Comparison of ENCODE assay signal across 11 mouse cellular contexts in genomic region chr19:10013348-10013747, GRCm38 (mm10). TPM values are rescaled to one million over a fixed set of nuclear protein-coding genes. Genes with fewer than 3 reads are reported as not detected.
DNase-seq lines count a peak whose midpoint lies in the region; ATAC-seq lines count a peak whose summit lies in the region.
"Had no signal": no experiment of that assay in that cellular context is flagged by ENCODE, and none has a peak within 500 bp of the region (broad histone marks: within the 10 kb centered on the region; RNA-seq: fewer than 3 reads in every experiment).

No protein-coding gene starts in this region.

- H3K36me3 ChIP-seq in kidney, embryonic 16.5 days (ENCODE audit: insufficient read depth, low read length): no peaks in the 10 kb centered on the region
- no peaks in the 10 kb centered on the region for H3K36me3 ChIP-seq in heart, embryonic 16.5 days (ENCODE audit: control insufficient read depth, insufficient read depth)
- no peaks in the 10 kb centered on the region for H3K36me3 ChIP-seq in neural tube, embryonic 12.5 days

- DNase-seq in kidney, adult 8-10 months: no peak
- DNase-seq in frontal cortex, postnatal 10 days (ENCODE audit: low spot score in 2 of 2): no peak
- DNase-seq in adrenal gland, adult (ENCODE audit: inconsistent age in 2 of 2, low spot score in 1 of 2): no peak
- DNase-seq: right cerebral cortex, postnatal 14 days had no signal

- no peak overlapping the region; the same call in 1 of the 2 replicates for H3K9ac ChIP-seq in kidney, embryonic 16.5 days (replicated peaks; ENCODE audit: low read length)
- peak overlapping the region; percentile 35; the same call in 1 of the 2 replicates for H3K9ac ChIP-seq in heart, embryonic 16.5 days (ENCODE audit: low read length)
- no peak overlapping the region for H3K9ac ChIP-seq in neural tube, embryonic 12.5 days

- H3K4me3 ChIP-seq in kidney, embryonic 16.5 days (ENCODE audit: low read length): no peak overlapping the region
- H3K4me3 ChIP-seq in brown adipose tissue, adult 24 weeks (ENCODE audit: insufficient read depth, low read depth, low read length): no peak overlapping the region
- H3K4me3 ChIP-seq in heart, embryonic 16.5 days (ENCODE audit: low read length): no peak overlapping the region
- no peak overlapping the region for H3K4me3 ChIP-seq in neural tube, embryonic 12.5 days
- H3K4me3 ChIP-seq: left cerebral cortex, adult 2 months had no signal

- H3K27ac ChIP-seq in kidney, embryonic 16.5 days (ENCODE audit: low read length): peak overlapping the region; percentile 88
- H3K27ac ChIP-seq in brown adipose tissue, adult 24 weeks (replicated peaks; ENCODE audit: low read depth, low read length): peak overlapping the region; percentile 29; the same call in 1 of the 2 replicates
- H3K27ac ChIP-seq in heart, embryonic 16.5 days (ENCODE audit: low read length): peak overlapping the region; percentile 84
- H3K27ac ChIP-seq in neural tube, embryonic 12.5 days: peak overlapping the region; percentile 42; the same call in 1 of the 2 replicates
- H3K27ac ChIP-seq: left cerebral cortex, adult 2 months had no signal

- WGBS in kidney, embryonic 16.5 days: 21% methylated on average over 3 of the region's 3 CpGs
- WGBS in heart, embryonic 16.5 days: 32% methylated on average over 3 of the region's 3 CpGs
- 48% methylated on average over 3 of the region's 3 CpGs for WGBS in neural tube, embryonic 12.5 days

- H3K27me3 ChIP-seq in kidney, embryonic 16.5 days (ENCODE audit: insufficient read depth, low read length): no peaks in the 10 kb centered on the region
- no peaks in the 10 kb centered on the region for H3K27me3 ChIP-seq in heart, embryonic 16.5 days (ENCODE audit: control insufficient read depth, insufficient read depth, low read length)
- H3K27me3 ChIP-seq in neural tube, embryonic 12.5 days (replicated peaks): no peaks in the 10 kb centered on the region
- H3K27me3 ChIP-seq: Patski had no signal

- H3K4me1 ChIP-seq in kidney, embryonic 16.5 days (ENCODE audit: insufficient read depth, low read length): peaks cover 34% of the 10 kb centered on the region
- H3K4me1 ChIP-seq in brown adipose tissue, adult 24 weeks (ENCODE audit: control insufficient read depth, insufficient read depth, insufficient read length, low read length): no peaks in the 10 kb centered on the region
- peaks cover 27% of the 10 kb centered on the region for H3K4me1 ChIP-seq in heart, embryonic 16.5 days (ENCODE audit: control insufficient read depth, insufficient read depth, low read length)
- H3K4me1 ChIP-seq in neural tube, embryonic 12.5 days: peaks cover 9% of the 10 kb centered on the region

- no peak overlapping the region for H3K4me2 ChIP-seq in kidney, embryonic 16.5 days (replicated peaks; ENCODE audit: low read depth, low read length)
- no peak overlapping the region for H3K4me2 ChIP-seq in heart, embryonic 16.5 days (ENCODE audit: low read depth, low read length)
- no peak overlapping the region for H3K4me2 ChIP-seq in neural tube, embryonic 12.5 days (replicated peaks)

- no peaks in the 10 kb centered on the region for H3K9me3 ChIP-seq in kidney, embryonic 16.5 days (ENCODE audit: low read length)
- no peaks in the 10 kb centered on the region for H3K9me3 ChIP-seq in heart, embryonic 16.5 days (replicated peaks; ENCODE audit: control insufficient read depth, low read length)
- no peaks in the 10 kb centered on the region for H3K9me3 ChIP-seq in neural tube, embryonic 12.5 days

- ATAC-seq in kidney, embryonic 16.5 days (ENCODE audit: low FRiP score, low TSS enrichment): no peak
- ATAC-seq in heart, embryonic 16.5 days (replicated peaks; ENCODE audit: extremely low read depth, insufficient read depth, low FRiP score): no peak
- ATAC-seq in neural tube, embryonic 12.5 days (ENCODE audit: low FRiP score, low read depth): no peak
- ATAC-seq in megakaryocyte progenitor cell, adult 5-6 weeks (replicated peaks; ENCODE audit: poor library complexity): no peak

RNA-seq across cellular contexts. Expression of gene Rab3il1, which starts 11.9 kb away (rescaled TPM):
- polyA plus RNA-seq in kidney, embryonic 16.5 days (2015; fragmentation: Nextera tagmentation; extraction: Ambion mirVana): 32.0 and 34.6 TPM in 2 replicates
- 4.8 and 7.5 TPM in 2 replicates for polyA plus RNA-seq in brown adipose tissue, adult 24 weeks (2012; ENCODE audit: insufficient read depth, insufficient read length, missing spikeins)
- 22.1 and 24.0 TPM in 2 replicates for polyA plus RNA-seq in heart, embryonic 16.5 days (2015; fragmentation: Nextera tagmentation; extraction: Ambion mirVana)
- 26.3 and 29.6 TPM in 2 replicates for polyA plus RNA-seq in neural tube, embryonic 12.5 days (2016; fragmentation: Nextera tagmentation; extraction: Ambion mirVana)
- total RNA-seq in megakaryocyte progenitor cell, adult 5-6 weeks (2015): 3.0 and 4.6 TPM in 2 replicates
- 3.4 and 3.9 TPM in 2 replicates for total RNA-seq in megakaryocyte progenitor cell, adult 5-6 weeks (2017)

RNA-seq across cellular contexts. Expression of gene Best1, which starts 11.9 kb away (rescaled TPM):
- 1.4 and 1.9 TPM in 2 replicates for polyA plus RNA-seq in kidney, embryonic 16.5 days (2015; fragmentation: Nextera tagmentation; extraction: Ambion mirVana)
- not detected in 2 replicates for polyA plus RNA-seq in brown adipose tissue, adult 24 weeks (2012; ENCODE audit: insufficient read depth, insufficient read length, missing spikeins)
- polyA plus RNA-seq in heart, embryonic 16.5 days (2015; fragmentation: Nextera tagmentation; extraction: Ambion mirVana): 0.28 and 0.30 TPM in 2 replicates
- polyA plus RNA-seq in neural tube, embryonic 12.5 days (2016; fragmentation: Nextera tagmentation; extraction: Ambion mirVana): 1.0 and 1.9 TPM in 2 replicates
- total RNA-seq in megakaryocyte progenitor cell, adult 5-6 weeks (2015): 0.15 and 1.1 TPM in 2 replicates
- not detected in 2 replicates for total RNA-seq in megakaryocyte progenitor cell, adult 5-6 weeks (2017)
- polyA plus RNA-seq: Patski had no signal

RNA-seq across cellular contexts. Expression of gene Fads3, which starts 28.0 kb away (rescaled TPM):
- polyA plus RNA-seq in kidney, embryonic 16.5 days (2015; fragmentation: Nextera tagmentation; extraction: Ambion mirVana): 30.1 and 36.5 TPM in 2 replicates
- polyA plus RNA-seq in brown adipose tissue, adult 24 weeks (2012; ENCODE audit: insufficient read depth, insufficient read length, missing spikeins): 31.1 and 34.2 TPM in 2 replicates
- 31.5 and 46.1 TPM in 2 replicates for polyA plus RNA-seq in heart, embryonic 16.5 days (2015; fragmentation: Nextera tagmentation; extraction: Ambion mirVana)
- 11.4 and 13.3 TPM in 2 replicates for polyA plus RNA-seq in neural tube, embryonic 12.5 days (2016; fragmentation: Nextera tagmentation; extraction: Ambion mirVana)
- total RNA-seq in megakaryocyte progenitor cell, adult 5-6 weeks (2015): 1.4 and 2.1 TPM in 2 replicates
- 2.1 and 2.8 TPM in 2 replicates for total RNA-seq in megakaryocyte progenitor cell, adult 5-6 weeks (2017)

RNA-seq across cellular contexts. Expression of gene Fth1, which starts 33.0 kb away (rescaled TPM):
- 1,651 and 1,666 TPM in 2 replicates for polyA plus RNA-seq in kidney, embryonic 16.5 days (2015; fragmentation: Nextera tagmentation; extraction: Ambion mirVana)
- polyA plus RNA-seq in brown adipose tissue, adult 24 weeks (2012; ENCODE audit: insufficient read depth, insufficient read length, missing spikeins): 4,010 and 5,287 TPM in 2 replicates
- polyA plus RNA-seq in heart, embryonic 16.5 days (2015; fragmentation: Nextera tagmentation; extraction: Ambion mirVana): 1,934 and 2,252 TPM in 2 replicates
- polyA plus RNA-seq in neural tube, embryonic 12.5 days (2016; fragmentation: Nextera tagmentation; extraction: Ambion mirVana): 1,314 and 1,378 TPM in 2 replicates
- total RNA-seq in megakaryocyte progenitor cell, adult 5-6 weeks (2015): 1,115 and 1,144 TPM in 2 replicates
- 325 and 354 TPM in 2 replicates for total RNA-seq in megakaryocyte progenitor cell, adult 5-6 weeks (2017)

Comparison
In these comparisons a context has a peak if more than half of its experiments do, and no peak if none do; other contexts are left out.
1. H3K27ac ChIP-seq: peak in every context shown above with its lines; median percentile 88 in kidney, embryonic 16.5 days; 84 in heart, embryonic 16.5 days; 42 in neural tube, embryonic 12.5 days; 29 in brown adipose tissue, adult 24 weeks.